Mouse (Mus musculus) adrenal gland, postnatal 14 days (tissue): ENCODE results near the gene Olfr669. TPM values are rescaled to one million over a fixed set of nuclear protein-coding genes. Genes with fewer than 3 reads are reported as not detected.
"Not testable (repeated sequence)": the region's sequence is repeated elsewhere in the genome, so short reads cannot be mapped to it uniquely, and the experiment has no call there.

Source experiments
- DNase-seq: peaks from one replicate; pipeline ENCODE4 v3.0.0; 2021; ENCODE audit warnings: mixed read lengths
- long read RNA-seq, 2 experiments: library from polyadenylated mRNA; stranded (forward); transcript quantifications; one replicate each; pipeline ENCODE4 v2.0.0; 2021
- total RNA-seq: library from RNA; stranded (reverse); gene quantifications from 2 replicates; pipeline ENCODE4 v1.2.3, GENCODE M21; 2021

The Olfr669 gene
- not detected in 2 replicates for total RNA-seq
- long read RNA-seq, experiment 1 = 0 reads
- long read RNA-seq, experiment 2 = 0 reads

GRCm38 (mm10) chr7:104933940-104934339, at the start of gene Olfr669:
Gene Olfr669 (plus strand): TSS chr7:104934240.
- no peak for DNase-seq

GRCm38 (mm10) chr7:104895852-104896251, 38.2 kb upstream of the Olfr669 start, which contains the start of gene Olfr666:
Gene Olfr666 (minus strand): TSS chr7:104895952.
- no peak for DNase-seq

- DNase-seq = no peak
Observed at GRCm38 (mm10) chr7:104921382-104921781, 12.7 kb upstream of the Olfr669 start, which contains the start of gene Olfr667. Gene Olfr667 (minus strand): TSS chr7:104921482.

DNA sequence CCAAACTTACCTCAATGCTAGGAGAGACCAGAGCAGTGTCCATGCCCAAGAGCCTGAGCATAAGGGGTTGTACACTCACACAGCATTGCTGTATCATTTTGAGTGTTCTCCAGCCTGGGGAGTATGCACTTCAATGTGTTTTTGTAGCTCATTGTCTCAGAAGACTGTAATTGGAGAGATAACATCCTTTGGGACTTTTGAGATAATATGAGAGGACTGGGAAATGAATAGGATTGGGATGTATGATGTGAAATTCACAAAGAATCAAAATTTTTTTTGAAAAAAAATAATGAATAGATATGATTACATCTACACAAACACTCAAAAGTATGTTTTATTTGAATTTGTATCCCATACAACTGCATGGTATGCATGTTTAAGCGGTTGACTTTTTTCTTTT, 6.1 kb upstream of the Olfr669 start, which contains the start of gene Olfr668:
Gene Olfr668, minus strand, starts transcription at position 101 of the 400 bp plus-strand sequence.
- no peak for DNase-seq

DNA sequence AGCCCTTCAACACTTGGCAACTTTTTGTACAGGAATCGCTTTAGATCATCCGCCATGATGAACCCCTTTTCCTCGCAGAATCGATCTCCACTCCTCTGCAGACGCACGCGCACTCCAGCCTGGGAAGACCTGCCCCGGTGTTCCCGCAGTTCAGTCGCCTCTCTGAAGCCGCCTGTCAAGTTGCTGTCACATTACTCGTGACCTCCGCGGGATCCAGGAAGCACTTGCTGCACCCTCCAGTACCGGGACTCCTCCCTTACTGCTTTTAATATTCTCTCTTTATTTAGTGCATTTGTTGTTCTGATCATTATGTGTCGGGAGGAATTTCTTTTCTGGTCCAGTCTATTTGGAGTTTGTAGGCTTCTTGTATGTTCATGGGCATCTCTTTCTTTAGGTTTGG, 16.2 kb downstream of the Olfr669 start:
- DNase-seq = not testable (repeated sequence)

- no peak for DNase-seq
Observed at GRCm38 (mm10) chr7:104962520-104962919, 28.5 kb downstream of the Olfr669 start, which contains the start of gene Olfr670. Gene Olfr670 (minus strand): TSS chr7:104962620.

DNA sequence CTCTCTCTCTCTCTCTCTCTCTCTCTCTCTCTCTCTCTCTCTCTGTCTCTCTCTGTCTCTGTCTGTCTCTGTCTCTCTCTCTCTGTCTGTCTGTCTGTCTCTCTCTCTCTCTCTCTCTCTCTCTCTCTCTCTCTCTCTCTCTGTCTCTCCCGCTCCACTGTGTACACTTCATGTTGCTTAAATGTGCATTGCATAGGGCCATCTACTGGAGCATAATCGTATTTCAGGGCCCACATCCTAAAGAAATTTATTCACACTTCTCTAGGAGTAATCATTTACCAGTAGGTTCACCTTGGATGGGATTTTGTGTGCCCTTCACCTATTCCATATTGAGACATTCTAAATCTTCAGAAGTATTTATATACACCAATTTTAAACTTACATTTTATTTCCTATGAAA, 38.5 kb downstream of the Olfr669 start:
- DNase-seq = not testable (repeated sequence)

DNA sequence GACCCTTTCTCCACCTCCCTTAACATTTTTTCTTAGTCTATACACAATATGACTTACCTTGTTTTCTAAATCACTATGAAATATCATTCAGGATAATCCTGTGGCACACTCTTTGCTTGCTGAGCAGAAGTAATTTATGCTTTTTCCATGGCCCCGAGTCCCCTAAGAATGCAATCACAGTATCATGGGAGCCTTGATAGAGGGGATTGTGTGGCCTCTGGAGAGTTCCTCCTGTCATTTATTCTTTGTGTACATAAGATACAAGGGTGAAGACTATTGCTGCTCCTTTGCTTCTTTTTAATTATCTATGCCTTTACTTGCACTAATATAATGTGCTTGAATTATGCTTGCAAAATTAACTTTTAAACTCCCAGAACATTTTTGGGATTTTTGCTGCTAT, 45.0 kb downstream of the Olfr669 start, which contains the start of gene Olfr671:
Gene Olfr671, minus strand, starts transcription at position 101 of the 400 bp plus-strand sequence.
- DNase-seq = no peak

Other genes starting within 250 kb of the Olfr669 start
- gene Olfr661, start 247.7 kb upstream of the Olfr669 start, total RNA-seq = not detected in 2 replicates
- not detected in 2 replicates for gene Usp17le, start 156.8 kb upstream of the Olfr669 start, total RNA-seq
- gene Usp17lb, start 91.6 kb upstream of the Olfr669 start, total RNA-seq = not detected in 2 replicates
- gene Usp17la, start 77.2 kb upstream of the Olfr669 start, total RNA-seq = not detected in 2 replicates
- gene Olfr665, start 56.2 kb upstream of the Olfr669 start, total RNA-seq = not detected in 2 replicates
- not detected in 2 replicates for gene Olfr666, start 38.3 kb upstream of the Olfr669 start, total RNA-seq
- gene Olfr667, start 12.8 kb upstream of the Olfr669 start, total RNA-seq = not detected in 2 replicates
- not detected in 2 replicates for gene Olfr668, start 6.2 kb upstream of the Olfr669 start, total RNA-seq
- not detected in 2 replicates for gene Olfr670, start 28.4 kb downstream of the Olfr669 start, total RNA-seq
- gene Olfr671, start 44.9 kb downstream of the Olfr669 start, total RNA-seq = not detected in 2 replicates
- gene Olfr672, start 67.8 kb downstream of the Olfr669 start, total RNA-seq = not detected in 2 replicates
- gene Olfr675, start 94.2 kb downstream of the Olfr669 start, total RNA-seq = not detected in 2 replicates
- gene Olfr676, start 98.5 kb downstream of the Olfr669 start, total RNA-seq = not detected in 2 replicates
- gene Olfr677, start 117.1 kb downstream of the Olfr669 start, total RNA-seq = not detected in 2 replicates
- not detected in 2 replicates for gene Olfr678, start 130.2 kb downstream of the Olfr669 start, total RNA-seq
- gene Olfr679, start 147.0 kb downstream of the Olfr669 start, total RNA-seq = not detected in 2 replicates
- not detected in 2 replicates for gene Olfr680-ps1, start 158.6 kb downstream of the Olfr669 start, total RNA-seq
- gene Olfr681, start 182.6 kb downstream of the Olfr669 start, total RNA-seq = not detected in 2 replicates
- gene Olfr683, start 212.8 kb downstream of the Olfr669 start, total RNA-seq = not detected in 2 replicates
- not detected in 2 replicates for gene Olfr684, start 229.4 kb downstream of the Olfr669 start, total RNA-seq